Mouse (Mus musculus) heart, postnatal 0 days (tissue): ENCODE results near the gene Tmem94.

ENCODE experiments used
- CTCF ChIP-seq: IDR thresholded peaks from 2 replicates; pipeline ENCODE4 v1.5.1; 2016; ENCODE audit warnings: antibody characterized with exemption, control low read depth, low read depth
- EP300 ChIP-seq: IDR thresholded peaks from 2 replicates; pipeline ENCODE4 v1.6.1; 2016; ENCODE audit warnings: antibody characterized with exemption, low read depth

- TF ChIP-seq CTCF (peak; percentile 5; the same call in 1 of the 2 replicates), EP300 (0 out of 2 replicates have a peak, but pooled peaks have one; percentile 55)
These were observed 44.1 kb downstream of the Tmem94 start for GRCm38 (mm10) chr11:115809311-115809781.
